Mouse (Mus musculus) naive thymus-derived CD4-positive, alpha-beta T cell, adult 2 months (primary cell): ENCODE results near the gene Gm17455.

Experiments
- DNase-seq: peaks from one replicate; pipeline ENCODE4 v3.0.0-alpha.2; 2011; ENCODE audit warnings: low read depth

Gm17455 gene

GRCm38 (mm10) chr10:60419624-60420023 is 20.1 kb downstream of the Gm17455 start:
- DNase-seq = peak; percentile 41

GRCm38 (mm10) chr10:60422756-60423155 is 23.2 kb downstream of the Gm17455 start:
- no peak for DNase-seq

DNA sequence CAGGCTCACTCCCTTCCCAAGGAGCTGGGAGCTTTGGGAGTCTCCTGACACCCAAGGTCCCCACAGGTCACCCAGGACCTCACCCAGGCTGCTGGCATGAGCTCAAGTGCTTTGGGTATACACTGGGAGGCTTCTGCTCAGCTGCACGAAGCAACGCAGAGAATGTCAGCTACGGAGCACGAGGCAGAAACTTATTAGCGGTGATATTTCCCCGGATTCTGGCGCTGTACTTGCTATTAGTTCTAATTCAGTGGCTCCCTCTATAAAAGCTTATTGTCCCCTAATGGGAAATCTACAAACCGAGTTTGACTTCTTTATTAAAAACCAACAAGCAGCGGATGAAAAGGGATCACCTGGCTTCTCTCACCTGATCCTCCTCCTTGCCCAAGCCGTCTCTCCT is 30.5 kb downstream of the Gm17455 start:
- DNase-seq = no peak

DNA sequence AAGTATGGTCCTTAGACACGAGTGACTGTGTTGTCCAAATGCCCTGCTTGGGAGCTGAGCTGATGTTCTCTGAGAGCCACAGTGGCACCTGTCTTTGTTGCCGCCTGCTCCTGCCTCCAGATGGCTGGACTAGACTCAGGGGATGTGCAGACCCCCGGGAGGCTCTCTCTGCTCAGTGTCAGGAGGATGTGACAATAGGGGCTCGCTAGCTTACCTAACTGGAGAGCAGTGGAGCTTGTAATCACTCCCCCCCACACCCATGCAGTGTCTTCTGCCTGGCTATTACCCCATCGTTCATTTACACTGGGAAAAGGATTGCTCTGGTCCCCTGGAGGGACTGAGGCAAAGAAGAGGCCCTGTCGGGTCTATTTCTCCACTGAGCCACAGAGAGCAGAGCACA is 31.1 kb downstream of the Gm17455 start:
- no peak for DNase-seq

GRCm38 (mm10) chr10:60432679-60433078 is 33.2 kb downstream of the Gm17455 start:
- no peak for DNase-seq

DNA sequence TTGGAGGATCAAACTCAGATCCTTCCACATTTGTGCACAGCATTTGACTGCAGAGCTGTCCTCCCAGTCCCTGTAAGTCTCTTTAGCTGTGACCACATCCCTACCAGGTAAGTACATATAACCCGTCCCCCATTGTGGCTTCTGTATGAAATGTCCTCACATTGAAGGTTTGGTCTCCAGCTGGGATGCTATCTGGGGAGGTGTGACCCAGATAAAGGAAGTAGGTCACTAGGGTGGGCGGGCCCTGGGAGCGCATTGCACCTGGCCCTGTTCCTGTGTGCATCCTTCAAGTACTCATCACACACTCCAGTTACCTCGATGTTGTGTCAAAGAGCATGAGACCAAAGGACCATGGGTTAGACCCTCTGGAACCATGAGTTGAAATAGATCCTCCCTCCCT is 42.8 kb downstream of the Gm17455 start:
- DNase-seq = no peak

- DNase-seq = peak; percentile 61
These were observed 43.6 kb downstream of the Gm17455 start for GRCm38 (mm10) chr10:60443078-60443477.

- DNase-seq = no peak
These were observed 45.6 kb downstream of the Gm17455 start for GRCm38 (mm10) chr10:60445031-60445593.

- no peak for DNase-seq
These were observed 47.7 kb downstream of the Gm17455 start for GRCm38 (mm10) chr10:60447186-60447585.
